Mouse (Mus musculus) right cerebral cortex, postnatal 14 days (tissue): Measurements from ENCODE around the gene Gm10118.
A peak's percentile ranks its signal among the peaks of the same experiment; 100 is the strongest.

Experiments
- DNase-seq: peaks from one replicate; pipeline ENCODE4 v3.0.0; 2022

The Gm10118 gene

GRCm38 (mm10) chr10:63927334-63927733 is at the start of gene Gm10118:
Gm10118 (minus strand) TSS chr10:63927434.
- no peak for DNase-seq

- no peak for DNase-seq
Measured at GRCm38 (mm10) chr10:63972300-63972699, 45.1 kb upstream of the Gm10118 start.

DNA sequence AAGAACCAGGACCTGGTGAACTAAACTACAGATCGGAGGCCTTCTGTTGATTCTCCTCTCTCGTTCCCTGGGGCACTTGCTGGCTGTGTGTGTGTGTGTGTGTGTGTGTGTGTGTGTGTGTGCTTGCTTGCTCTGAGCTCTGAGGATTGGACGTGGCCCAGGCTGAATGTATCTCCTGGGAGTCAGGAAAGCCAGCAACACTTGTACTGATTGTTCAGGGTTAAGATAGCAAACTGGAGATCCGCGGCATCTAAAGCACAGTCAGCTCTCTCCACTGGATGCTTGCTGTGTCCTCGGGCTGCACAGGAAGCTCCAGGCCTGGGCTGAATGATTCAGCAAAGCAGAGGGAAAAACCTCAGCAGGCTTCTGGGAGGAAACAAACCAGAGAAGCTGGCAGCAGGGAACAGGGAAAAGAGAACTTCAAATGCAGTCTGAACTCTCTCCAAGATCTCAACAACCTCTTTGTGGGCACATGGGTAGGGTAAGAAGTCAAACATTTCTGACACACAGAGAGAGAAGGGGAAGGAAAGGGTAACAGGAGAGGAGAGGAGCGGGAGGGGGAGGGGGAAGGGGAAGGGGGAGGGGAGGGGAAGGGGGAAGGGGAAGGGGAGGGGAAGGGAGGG is 27.2 kb upstream of the Gm10118 start:
- DNase-seq, result no peak

DNA sequence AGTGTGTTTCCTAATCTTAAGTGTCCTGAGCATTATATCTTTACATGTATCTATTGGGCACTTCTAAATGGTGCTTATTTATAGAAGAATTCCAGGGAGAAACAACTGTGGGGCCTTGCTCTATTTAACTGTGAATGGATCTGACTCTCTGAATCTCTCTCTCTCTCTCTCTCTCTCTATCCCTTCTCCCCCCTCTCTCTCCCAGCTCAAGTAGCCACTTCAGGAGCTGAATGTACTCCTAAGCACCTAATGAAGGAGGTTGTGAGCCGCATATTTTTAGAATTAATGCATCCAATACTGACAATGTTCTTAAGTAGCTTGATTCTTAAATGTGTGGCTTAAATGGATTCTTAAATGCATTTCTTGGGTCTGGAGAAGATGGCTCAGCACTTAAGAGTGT is 24.2 kb upstream of the Gm10118 start:
- no peak for DNase-seq

DNA sequence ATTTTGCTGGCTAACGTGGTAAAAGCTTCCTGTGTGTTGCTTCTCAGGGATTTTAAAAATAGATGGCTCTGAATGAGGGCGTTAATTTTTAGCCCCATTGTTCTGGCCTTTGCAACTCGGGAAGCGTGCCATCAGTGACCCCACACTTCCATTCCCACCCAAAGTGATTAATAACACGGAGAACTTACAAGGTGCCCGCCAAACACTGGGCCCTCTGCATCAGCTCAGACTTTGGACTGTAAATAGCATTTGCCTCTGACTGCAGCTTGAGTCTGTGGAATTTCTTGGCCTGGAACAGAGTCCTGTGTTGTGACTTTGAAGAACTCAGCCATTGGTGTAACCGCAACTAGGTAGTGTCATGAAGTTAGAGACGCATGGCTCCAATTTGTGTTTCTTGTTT is 23.6 kb upstream of the Gm10118 start:
- DNase-seq, result no peak

- DNase-seq, result peak; percentile 14
Measured at GRCm38 (mm10) chr10:63947266-63947665, 20.0 kb upstream of the Gm10118 start.

- DNase-seq, result no peak
Measured at GRCm38 (mm10) chr10:63945534-63945933, 18.3 kb upstream of the Gm10118 start.

GRCm38 (mm10) chr10:63933946-63934345 is 6.7 kb upstream of the Gm10118 start:
- no peak for DNase-seq

- DNase-seq, result no peak
Measured at GRCm38 (mm10) chr10:63908878-63909277, 18.4 kb downstream of the Gm10118 start.

GRCm38 (mm10) chr10:63899891-63900290 is 27.3 kb downstream of the Gm10118 start:
- DNase-seq, result no peak

GRCm38 (mm10) chr10:63894612-63895011 is 32.6 kb downstream of the Gm10118 start:
- no peak for DNase-seq

DNA sequence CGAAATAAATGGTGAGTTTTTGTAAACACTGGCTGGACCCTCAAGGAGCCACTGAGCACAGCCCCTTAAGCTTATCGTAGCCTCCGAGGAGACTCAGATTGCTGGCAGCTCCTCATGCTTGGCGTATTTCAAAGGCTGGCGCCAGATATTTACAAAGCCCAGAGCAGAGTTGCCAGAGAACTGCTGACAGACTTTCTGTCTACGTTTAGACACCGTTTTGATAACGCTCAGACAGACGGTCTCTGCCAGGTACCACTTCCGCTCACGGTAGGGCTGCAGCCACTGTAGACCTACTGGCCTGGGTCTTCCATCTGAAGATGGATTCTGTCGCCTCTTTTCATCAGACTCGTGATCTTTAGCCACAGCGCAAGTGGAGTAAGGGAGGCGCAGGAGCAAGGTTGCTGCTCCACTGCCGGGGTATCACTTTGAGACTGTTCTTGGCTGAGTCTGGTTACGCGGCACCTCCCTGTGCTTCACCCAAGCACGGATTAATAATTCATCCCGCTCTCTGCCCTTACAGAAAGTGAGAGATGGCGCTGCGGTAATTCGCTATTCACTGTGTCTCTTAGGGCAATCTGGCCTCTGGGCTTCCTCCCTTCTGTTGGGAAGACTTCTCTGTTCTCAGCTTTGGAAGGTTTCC is 40.7 kb downstream of the Gm10118 start:
- no peak for DNase-seq

DNA sequence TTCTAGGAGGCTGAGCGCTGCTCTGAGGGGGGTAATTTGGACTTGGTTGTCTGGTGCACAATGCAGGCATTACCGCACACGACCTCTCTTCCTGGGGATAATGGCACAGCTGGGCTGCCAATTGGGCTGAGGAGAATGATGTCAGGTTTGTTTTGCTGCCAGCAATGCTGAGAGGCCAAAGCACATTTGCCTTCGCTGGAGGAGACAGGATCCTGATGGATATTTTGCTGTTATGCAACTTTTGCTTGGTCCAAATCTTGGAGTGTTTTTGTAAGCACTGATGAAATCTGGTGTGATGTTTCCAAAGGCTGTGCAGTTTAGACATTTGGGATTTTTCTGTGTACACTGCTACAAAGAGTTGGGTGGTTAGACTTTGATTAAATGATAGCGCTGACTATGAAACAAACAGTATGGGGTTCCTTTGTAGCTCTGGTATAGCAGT is 46.8 kb downstream of the Gm10118 start:
- no peak for DNase-seq
